Mouse (Mus musculus) heart, adult 2 months (tissue): ENCODE results near the gene Atrnl1.

Experiments used
- CTCF ChIP-seq: fragments of 200-600 bp; IDR thresholded peaks from 2 replicates; pipeline ENCODE4 v1.8.1; 2022; ENCODE audit warnings: antibody characterized with exemption, mild to moderate bottlenecking, moderate library complexity
- POLR2A ChIP-seq: fragments of 200-500 bp; IDR thresholded peaks from 2 replicates; pipeline ENCODE4 v1.6.1; 2011; ENCODE audit warnings: mild to moderate bottlenecking, low read depth, low read length, control low read depth; ENCODE audit not compliant: insufficient read depth

DNA sequence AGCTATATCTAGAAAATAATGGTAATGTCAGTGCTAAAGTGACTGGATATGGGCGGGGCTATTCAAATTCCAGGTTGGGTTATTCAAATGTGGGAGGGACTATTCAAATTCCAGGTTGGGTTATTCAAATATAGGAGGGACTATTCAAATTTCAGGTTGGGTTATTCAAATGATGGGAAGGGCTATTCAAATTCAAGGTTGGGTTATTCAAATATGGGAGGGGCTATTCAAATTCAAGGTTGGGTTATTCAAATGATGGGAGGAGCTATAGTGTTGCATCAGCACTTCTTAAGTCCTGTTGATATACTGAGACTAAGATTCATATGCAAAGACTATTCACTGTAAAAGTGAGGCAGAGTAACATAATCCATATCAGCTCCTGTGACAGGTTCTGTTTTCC lies 283.4 kb downstream of the Atrnl1 start:
- TF ChIP-seq CTCF (no peak), POLR2A (no peak)
